Mouse (Mus musculus) ovary, adult 10 weeks (tissue): Measurements from ENCODE around the gene 5730596B20Rik. TPM values are rescaled to one million over a fixed set of nuclear protein-coding genes. Genes with fewer than 3 reads are reported as not detected.

Experiments
- polyA plus RNA-seq: library from polyadenylated mRNA; stranded (reverse); fragments of 350-450 nt; fragmentation: Illumina TruSeq; extraction: RNeasy Lipid Tissue Mini Kit (QIAGEN cat#74804); gene quantifications from one replicate; pipeline ENCODE4 v1.2.3, GENCODE M21; 2014

5730596B20Rik gene
- polyA plus RNA-seq, result not detected

DNA sequence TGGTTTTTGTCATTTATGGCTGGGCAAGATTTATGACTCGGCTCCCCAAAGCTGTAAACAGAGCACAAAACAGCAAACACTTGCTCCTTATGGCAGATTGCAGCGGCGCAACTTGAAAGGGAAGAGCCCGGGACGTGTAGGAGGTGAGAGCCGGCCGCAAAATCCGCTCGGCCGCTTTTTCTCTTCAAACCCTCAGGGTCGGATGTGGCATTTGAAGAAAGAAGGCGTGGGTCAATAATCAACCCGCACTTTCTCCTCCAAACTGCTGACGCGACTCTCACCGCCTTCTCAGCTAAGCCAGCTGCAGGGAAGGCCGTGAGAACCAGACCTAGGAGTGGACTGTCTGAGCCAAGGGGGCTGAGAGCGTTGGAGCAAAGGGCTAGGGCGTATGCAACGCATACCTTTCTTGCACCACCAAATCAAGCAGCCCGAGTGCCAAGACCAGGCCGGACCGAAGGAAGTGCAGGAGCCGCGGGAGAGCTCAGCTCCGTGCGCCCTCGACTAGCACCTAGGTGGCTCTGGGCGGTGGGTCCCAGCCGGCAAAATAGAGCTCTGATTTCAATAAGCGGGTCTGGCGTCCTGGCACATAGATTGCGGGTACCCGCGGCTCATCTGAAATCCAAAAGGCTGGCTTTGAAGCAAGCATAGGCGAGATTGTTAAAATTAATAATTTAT lies at the start of gene 5730596B20Rik:
Gene 5730596B20Rik (plus strand): TSS at position 438 of the 675 bp plus-strand sequence.

DNA sequence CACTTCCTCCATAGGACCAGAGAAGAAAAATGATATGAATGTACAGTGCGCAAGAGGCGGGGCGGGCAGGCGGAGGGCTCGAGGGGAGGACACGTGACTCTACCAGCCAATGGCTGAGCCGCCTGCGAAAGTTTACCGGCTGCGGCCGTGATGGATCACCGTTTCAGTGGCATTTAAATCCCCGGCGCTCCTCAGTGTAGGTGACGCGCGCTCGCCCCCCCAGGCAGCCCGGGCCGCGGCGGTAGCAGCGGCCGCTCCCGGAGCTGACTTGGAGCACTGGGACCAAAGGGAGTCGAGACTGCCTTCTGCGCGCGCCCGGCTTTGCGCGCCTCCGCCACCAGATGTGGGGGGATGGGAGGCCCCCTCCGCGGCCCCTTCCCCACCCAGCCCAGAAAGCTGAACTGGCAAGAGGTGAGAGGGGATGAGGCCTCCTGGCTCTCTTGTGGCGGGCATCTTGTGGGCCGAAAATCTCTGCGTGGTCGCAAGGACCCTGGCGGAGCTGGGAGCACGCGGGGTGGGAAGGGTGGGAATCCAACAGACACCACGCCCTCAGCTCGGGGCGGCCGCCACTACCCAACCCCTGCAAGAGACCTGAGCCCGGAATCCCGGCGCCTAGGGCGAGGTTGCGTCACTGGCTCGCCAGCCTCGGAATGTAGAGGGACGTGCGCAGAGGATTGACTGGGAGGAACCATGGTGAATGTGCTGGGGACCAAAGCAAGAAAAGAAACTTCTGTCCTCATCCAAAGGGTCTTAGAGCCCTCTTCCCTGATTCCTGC lies 18.8 kb upstream of the 5730596B20Rik start, which contains the start of gene Hoxa1:
Gene Hoxa1 (minus strand): TSS at position 42 of the 776 bp plus-strand sequence.

DNA sequence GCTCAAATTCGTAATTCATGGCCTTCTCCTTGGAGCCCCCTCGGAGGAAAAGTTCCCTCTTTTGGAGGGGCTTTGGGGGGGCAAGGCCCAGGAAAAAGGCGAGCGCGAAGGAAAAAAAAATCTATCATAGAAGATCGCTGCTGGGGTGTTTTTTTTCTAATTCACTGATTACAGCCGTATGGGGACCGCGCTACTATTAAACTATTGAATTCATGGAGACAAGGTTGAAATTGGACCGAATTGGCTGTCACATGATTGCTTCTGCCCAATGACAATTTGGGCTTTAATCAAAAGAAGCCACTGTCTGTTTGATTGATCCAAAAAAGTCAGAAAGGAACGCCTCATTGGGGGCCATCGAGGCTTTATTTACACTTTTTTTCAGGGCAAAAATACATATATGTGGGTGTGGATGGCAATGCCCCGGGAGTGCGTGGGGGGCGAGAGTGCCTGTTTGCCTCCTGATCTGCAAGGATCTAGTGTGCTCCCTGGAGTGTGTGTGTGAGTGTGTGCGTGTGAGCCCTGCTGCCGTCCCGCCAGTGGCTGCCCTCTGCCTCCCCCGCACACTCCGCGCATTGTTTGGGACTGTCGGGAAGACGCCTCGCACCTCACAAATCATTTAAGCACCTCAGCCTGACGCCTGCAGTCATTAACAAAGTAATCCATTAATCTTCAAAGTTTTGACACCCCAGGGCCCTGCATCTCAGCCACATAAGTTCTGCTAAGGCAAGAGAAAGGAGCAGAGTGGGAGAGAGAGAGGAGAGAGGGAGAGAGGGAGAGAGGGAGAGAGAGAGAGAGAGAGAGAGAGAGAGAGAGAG lies 12.5 kb upstream of the 5730596B20Rik start, which contains the start of gene Hoxa2:
Gene Hoxa2 (minus strand): TSS at position 206 of the 815 bp plus-strand sequence.

DNA sequence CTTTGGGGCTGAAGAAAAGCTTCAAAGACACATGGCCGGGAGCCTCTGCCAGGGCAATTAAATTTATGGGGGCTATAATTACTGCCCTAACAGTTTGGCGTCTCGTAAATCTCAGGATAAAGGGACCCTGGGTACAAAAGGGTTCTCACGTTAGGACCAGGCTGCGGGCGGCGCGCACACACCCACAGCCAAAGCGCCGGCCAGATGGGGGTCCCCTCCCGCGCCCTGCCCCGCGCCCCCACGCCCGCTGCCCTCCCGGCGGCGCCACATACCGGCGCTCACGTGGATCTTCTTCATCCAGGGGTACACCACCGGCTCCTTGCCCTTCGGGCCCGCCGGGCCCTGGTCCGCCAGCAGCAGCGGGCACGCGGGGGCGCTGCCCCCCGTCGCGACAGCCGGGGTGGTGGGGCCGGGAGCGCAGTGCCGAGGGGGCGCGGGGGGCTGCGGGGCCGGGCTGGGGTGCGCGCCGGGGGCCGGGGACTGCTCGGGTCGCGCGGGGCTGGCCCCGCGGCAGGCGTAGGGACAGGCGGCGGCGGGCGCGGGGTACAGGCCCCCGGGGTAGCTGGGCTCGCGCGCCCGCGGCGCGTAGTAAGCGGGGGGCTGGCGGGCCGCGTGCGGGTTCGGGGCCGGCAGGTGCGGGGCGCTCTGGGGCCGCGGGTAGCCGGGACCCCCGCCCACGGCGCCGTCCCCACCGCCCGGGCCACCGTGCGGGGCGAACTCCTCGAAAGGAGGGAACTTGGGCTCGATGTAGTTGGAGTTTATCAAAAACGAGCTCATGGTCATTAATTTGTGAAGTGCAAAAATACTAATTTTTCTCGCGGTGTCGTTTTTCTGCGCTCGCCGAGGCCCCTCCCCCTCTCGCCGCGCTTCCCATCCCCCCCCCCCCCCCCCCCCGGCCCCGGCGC lies 13.9 kb downstream of the 5730596B20Rik start, which contains the start of gene Hoxa4:
Gene Hoxa4 (minus strand): TSS at position 848 of the 905 bp plus-strand sequence.

DNA sequence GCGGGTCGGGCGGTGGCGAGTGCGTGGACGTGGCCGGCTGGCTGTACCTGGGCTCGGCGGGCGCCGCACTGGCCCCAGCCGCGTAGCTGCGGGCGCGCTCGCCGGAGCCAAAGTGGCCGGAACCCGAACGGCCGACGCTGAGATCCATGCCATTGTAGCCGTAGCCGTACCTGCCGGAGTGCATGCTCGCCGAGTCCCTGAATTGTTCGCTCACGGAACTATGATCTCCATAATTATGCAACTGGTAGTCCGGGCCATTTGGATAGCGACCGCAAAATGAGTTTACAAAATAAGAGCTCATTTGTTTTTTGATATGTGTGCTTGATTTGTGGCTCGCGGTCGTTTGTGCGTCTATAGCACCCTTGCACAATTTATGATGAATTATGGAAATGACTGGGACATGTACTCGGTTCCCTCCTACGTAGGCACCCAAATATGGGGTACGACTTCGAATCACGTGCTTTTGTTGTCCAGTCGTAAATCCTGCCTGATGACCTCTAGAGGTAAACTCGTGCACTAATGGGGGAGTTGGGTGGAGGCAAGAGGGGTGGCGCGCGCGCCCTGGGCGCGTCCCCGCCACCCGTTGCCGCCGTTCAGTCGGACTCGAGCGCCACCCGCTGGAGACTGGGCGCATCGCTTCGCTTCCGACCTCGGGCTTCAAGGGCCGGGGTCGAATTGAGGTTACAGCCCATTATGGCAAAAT lies 26.9 kb downstream of the 5730596B20Rik start, which contains the start of gene Hoxa5:
Gene Hoxa5 (minus strand): TSS at position 538 of the 703 bp plus-strand sequence.

DNA sequence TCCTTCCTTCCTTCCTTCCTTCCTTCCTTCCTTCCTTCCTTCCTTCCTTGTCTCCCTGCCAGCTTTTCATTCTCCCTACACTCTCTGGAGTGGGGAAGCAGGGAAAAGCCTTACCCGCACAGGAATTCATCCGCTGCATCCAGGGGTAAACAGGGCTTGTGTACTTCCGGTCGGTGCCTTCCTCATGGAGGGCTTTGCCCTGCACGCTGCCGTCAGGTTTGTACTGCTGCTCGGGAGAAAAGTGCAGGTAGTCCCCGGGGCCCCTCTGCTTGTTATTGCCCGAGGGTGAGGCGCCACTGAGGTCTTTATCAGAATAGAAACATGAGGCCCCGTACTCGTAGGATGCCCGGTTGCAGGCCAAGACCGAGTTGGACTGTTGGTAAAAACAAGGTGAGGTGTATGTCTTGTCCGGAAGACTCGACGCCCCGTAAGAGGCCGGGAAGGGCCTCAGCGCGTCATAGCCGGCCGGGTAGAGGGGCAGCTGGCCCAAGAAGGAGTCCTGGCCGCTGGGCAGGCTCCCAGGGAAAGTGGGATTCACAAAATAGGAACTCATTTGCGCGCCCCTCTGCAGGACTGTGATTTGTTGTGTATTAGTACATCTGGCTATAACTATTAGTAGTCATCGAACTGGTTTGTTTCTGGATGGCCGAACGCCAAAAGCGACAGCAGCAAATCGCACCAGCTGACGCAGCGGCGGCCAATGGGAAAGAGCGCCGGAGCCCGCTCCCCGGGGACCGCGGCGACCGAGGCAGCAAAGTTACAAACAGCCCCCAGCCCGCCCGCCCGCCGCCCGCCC lies 31.0 kb downstream of the 5730596B20Rik start, which contains the start of gene Hoxa6:
Gene Hoxa6 (minus strand): TSS at position 651 of the 796 bp plus-strand sequence.

DNA sequence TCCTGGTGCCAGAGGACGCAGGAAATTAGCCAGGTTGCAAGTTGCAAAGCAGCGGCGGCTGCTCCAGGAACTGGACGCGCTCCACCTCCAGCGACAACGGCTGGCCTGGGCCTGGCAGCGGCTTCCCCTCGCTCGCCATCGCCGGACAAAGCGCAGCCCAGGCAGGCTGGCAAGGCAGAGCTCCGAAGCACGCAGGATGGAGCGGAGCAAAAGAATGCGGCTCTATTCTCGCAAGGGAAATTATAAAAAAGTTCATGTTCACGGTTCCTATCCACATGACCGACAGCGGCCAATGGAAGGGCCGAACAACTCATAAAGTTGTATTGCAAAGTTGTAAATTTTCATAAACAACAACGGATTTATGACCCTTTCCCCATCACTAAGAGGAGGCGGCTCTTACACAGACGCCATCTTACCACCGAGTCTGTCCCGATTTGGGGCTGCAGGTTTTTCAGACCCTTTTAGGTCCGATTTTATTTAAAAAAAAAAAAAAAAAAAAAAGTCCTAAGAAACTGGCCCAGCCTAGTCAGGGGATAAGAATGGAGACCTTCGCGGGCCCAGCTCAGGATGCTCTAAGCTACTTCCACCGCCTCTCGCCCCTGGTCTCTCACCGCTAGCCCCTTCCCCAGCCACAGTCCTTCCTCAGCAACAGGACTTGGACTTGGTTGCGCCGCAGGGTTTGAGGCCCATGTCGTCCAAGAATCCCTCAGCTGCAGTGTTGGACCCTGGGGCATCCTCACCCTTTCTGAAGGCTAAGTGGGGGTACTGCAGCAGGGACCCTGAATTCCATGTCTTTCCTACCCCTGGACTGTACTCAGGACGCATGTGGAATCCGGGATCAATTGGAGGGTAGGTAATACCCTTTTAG lies 36.1 kb downstream of the 5730596B20Rik start, which contains the start of the genes Hoxa3 and Gm28308:
Gene Hoxa3 (minus strand): TSS at position 218 of the 868 bp plus-strand sequence.
Gene Gm28308 (minus strand): TSS at position 221 of the 868 bp plus-strand sequence.

DNA sequence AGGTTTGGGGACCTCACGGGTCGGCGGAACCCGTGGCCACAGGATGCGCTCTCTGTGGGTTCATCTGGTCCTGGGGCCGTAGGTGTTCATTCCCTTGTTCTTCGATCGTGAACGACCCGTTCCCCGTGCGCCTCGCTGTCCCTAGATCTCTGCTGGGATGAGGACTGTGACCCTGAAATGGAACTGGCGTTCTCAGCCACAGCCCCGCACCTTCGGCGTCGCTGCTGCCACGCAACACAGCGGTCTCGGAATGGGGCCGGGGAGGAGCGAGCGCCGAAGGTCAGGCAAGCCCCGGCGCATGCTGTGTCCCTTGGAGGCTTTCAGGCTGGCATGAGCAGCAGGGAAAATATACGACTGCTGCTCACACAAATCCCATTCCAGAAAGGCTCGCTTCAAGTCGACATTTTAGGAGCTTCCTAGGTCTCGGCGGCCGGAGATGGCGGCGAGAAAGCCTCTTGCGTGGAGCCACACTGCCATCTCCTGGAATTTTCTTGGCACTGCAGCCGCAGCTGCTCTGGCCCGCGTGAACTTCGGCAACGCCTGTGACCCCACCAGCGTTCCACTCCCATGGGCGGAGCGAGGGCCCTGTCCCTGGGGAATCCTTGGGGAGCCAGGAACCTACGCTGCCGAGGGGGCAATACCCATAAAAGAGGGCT lies 44.2 kb downstream of the 5730596B20Rik start, which contains the start of gene Hoxa7:
Gene Hoxa7 (minus strand): TSS at position 518 of the 656 bp plus-strand sequence.

Other genes starting within 250 kb of the 5730596B20Rik start
- 43.6 TPM for gene Skap2, start 164.9 kb upstream of the 5730596B20Rik start, polyA plus RNA-seq
- gene Hoxa1, start 19.2 kb upstream of the 5730596B20Rik start, polyA plus RNA-seq, result 0.37 TPM
- gene Hoxa2, start 12.7 kb upstream of the 5730596B20Rik start, polyA plus RNA-seq, result 1.5 TPM
- gene Hoxa4, start 14.3 kb downstream of the 5730596B20Rik start, polyA plus RNA-seq, result 1.1 TPM
- 7.3 TPM for gene Hoxa5, start 27.1 kb downstream of the 5730596B20Rik start, polyA plus RNA-seq
- not detected for gene Hoxa6, start 31.2 kb downstream of the 5730596B20Rik start, polyA plus RNA-seq
- 7.4 TPM for gene Hoxa3, start 35.8 kb downstream of the 5730596B20Rik start, polyA plus RNA-seq
- not detected for gene Gm28308, start 35.8 kb downstream of the 5730596B20Rik start, polyA plus RNA-seq
- gene Hoxa7, start 44.4 kb downstream of the 5730596B20Rik start, polyA plus RNA-seq, result 6.8 TPM
- 3.3 TPM for gene Hoxa9, start 53.6 kb downstream of the 5730596B20Rik start, polyA plus RNA-seq
- 3.1 TPM for gene Hoxa10, start 63.4 kb downstream of the 5730596B20Rik start, polyA plus RNA-seq
- gene Hoxa11, start 68.3 kb downstream of the 5730596B20Rik start, polyA plus RNA-seq, result 0.34 TPM
- 0.37 TPM for gene Hoxa13, start 83.4 kb downstream of the 5730596B20Rik start, polyA plus RNA-seq
- 0.14 TPM for gene Evx1, start 136.0 kb downstream of the 5730596B20Rik start, polyA plus RNA-seq